Mouse (Mus musculus) intestine, embryonic 16.5 days (tissue): ENCODE results near the gene Usp48. TPM values are rescaled to one million over a fixed set of nuclear protein-coding genes. Genes with fewer than 3 reads are reported as not detected.

Source experiments
- ATAC-seq: fragments of 200-750 bp; cut with Nextera tagmentation; 2 replicates; pipeline ENCODE4 v1.8.0; 2017; ENCODE audit warnings: moderate TSS enrichment, moderate library complexity
- H3K27ac ChIP-seq: fragments of 300-500 bp; sonication (generic); 2 replicates; pipeline ENCODE4 v1.5.1; 2014; ENCODE audit warnings: mild to moderate bottlenecking, low read length
- H3K27me3 ChIP-seq: fragments of 300-500 bp; sonication (generic); replicated peaks from 2 replicates; pipeline ENCODE4 v1.6.1; 2014; ENCODE audit warnings: low read length, control low read depth, mixed read lengths; ENCODE audit not compliant: control insufficient read depth, insufficient read depth
- H3K36me3 ChIP-seq: fragments of 300-500 bp; sonication (generic); 2 replicates; pipeline ENCODE4 v1.6.1; 2014; ENCODE audit warnings: low read length, control low read depth; ENCODE audit not compliant: control insufficient read depth, insufficient read depth
- H3K4me1 ChIP-seq: fragments of 300-500 bp; sonication (generic); 2 replicates; pipeline ENCODE4 v1.6.1; 2014; ENCODE audit warnings: low read length, control low read depth, mixed read lengths; ENCODE audit not compliant: control insufficient read depth, insufficient read depth
- H3K4me2 ChIP-seq: fragments of 300-500 bp; sonication (generic); 2 replicates; pipeline ENCODE4 v1.6.1; 2014; ENCODE audit warnings: low read depth, low read length, control low read depth
- H3K4me3 ChIP-seq: fragments of 300-500 bp; sonication (generic); 2 replicates; pipeline ENCODE4 v1.5.1; 2014; ENCODE audit warnings: mild to moderate bottlenecking, low read length
- H3K9ac ChIP-seq: fragments of 300-500 bp; sonication (generic); 2 replicates; pipeline ENCODE4 v1.6.1; 2014; ENCODE audit warnings: low read depth, low read length
- H3K9me3 ChIP-seq: fragments of 300-500 bp; sonication (generic); 2 replicates; pipeline ENCODE4 v1.6.1; 2016; ENCODE audit warnings: low read length, control low read depth; ENCODE audit not compliant: control insufficient read depth
- WGBS: fragments of 180-500 bp; shearing (Covaris S2); extraction: QIAGEN DNeasy Blood & Tissue Kit; methylation state at CpG from one replicate; pipeline ENCODE4 v1.1.7; 2014; 5-methylcytosine and 5-hydroxymethylcytosine counted together
- polyA plus RNA-seq: library from polyadenylated mRNA; unstranded; fragments of >200 nt; fragmentation: Nextera tagmentation; extraction: Ambion mirVana; gene quantifications from 2 replicates; pipeline ENCODE4 v1.2.1, GENCODE M21; 2015

Usp48 gene
- polyA plus RNA-seq, 1 experiment from 2014 or later: 48.3 TPM

DNA sequence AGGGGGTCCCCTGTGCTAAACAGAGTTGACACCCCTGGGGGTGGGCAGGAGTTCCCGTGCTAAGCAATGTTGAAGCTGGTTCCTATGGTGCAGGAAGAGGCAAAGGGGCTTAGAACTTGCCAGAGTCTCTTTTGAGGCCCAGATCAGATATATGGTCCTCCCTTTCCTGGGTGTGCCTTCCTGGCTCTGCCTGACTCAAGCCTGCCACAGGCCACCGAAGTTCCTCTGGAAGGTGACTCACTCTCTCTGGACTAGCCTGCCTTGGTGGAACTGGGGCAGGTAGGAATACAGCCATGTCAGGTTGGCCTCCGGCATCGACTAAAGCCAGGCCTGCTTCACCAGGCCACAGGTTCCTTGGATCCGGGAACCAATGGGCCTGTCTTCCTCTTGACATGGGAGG is 109.5 kb downstream of the Usp48 start:
- Histone ChIP-seq H3K36me3 (no peaks in the 10 kb centered on the region), H3K4me2 (no peak overlapping the region), H3K9me3 (no peaks in the 10 kb centered on the region), H3K27me3 (no peaks in the 10 kb centered on the region), H3K4me1 (peaks cover 47% of the 10 kb centered on the region), H3K9ac (no peak overlapping the region), H3K4me3 (no peak overlapping the region), H3K27ac (no peak overlapping the region)
- no peak for ATAC-seq
- 81% methylated on average over 5 of the region's 5 CpGs for WGBS

- no peaks in the 10 kb centered on the region for H3K36me3 ChIP-seq
- H3K27me3 ChIP-seq: no peaks in the 10 kb centered on the region
- WGBS: 71% methylated on average over 2 of the region's 2 CpGs
- no peak overlapping the region for H3K9ac ChIP-seq
- H3K4me1 ChIP-seq: peaks cover 37% of the 10 kb centered on the region
- H3K27ac ChIP-seq: no peak overlapping the region
- H3K4me2 ChIP-seq: no peak overlapping the region
- no peaks in the 10 kb centered on the region for H3K9me3 ChIP-seq
- H3K4me3 ChIP-seq: no peak overlapping the region
- ATAC-seq: no peak
Observed at GRCm38 (mm10) chr4:137704561-137704960, 111.0 kb downstream of the Usp48 start.

DNA sequence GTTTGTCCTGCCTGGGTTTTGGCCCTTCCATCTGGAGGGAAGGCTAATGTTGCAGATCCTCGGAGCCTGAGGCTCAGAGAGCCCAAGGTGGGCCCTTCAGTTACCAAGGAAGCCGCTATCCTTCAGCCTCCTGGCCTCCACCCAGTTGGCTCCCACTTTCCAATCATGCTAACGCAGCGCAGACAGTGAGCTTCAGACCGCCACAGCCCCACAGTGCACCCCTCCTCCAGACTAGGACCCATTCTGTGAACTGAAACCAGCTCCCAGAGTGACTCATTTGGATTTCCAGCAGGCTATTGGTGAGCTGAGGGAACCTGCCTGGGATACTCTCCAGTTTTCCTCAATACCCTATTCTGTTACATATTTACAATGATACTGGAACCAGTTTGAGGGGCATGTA is 111.8 kb downstream of the Usp48 start:
- peak overlapping the region; percentile 3 for H3K27ac ChIP-seq
- WGBS: 63% methylated on average over 5 of the region's 5 CpGs

DNA sequence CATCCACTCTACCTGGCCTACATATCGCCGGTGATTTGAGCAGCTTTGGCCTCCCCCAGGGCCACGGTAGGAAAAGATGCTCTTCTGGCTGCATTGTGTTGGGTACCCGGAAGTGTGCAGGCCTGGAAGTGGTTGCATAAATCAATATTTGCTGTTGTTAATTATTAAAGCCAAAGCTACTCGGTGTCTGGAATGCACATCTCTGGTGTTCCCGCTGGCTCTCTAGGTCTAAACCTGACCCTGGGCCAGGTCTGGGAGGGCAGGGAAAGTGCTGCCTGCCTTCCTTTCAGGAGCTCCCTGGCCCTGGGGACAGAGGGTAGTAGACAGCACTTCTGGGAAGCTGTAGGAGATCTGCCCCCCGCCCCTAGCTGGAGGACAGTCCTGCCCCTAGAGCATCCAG is 113.0 kb downstream of the Usp48 start:
- WGBS: 48% methylated on average over 7 of the region's 7 CpGs
- ATAC-seq: peak; percentile 35
- Histone ChIP-seq H3K27ac (peak overlapping the region; percentile 80), H3K36me3 (no peaks in the 10 kb centered on the region), H3K9ac (peak overlapping the region; percentile 81; the same call in 1 of the 2 replicates), H3K4me1 (peaks cover 25% of the 10 kb centered on the region), H3K9me3 (no peaks in the 10 kb centered on the region), H3K4me3 (peak overlapping the region; percentile 66), H3K27me3 (no peaks in the 10 kb centered on the region), H3K4me2 (peak overlapping the region; percentile 93)

More for the DNA sequence above, 111.8 kb downstream of the Usp48 start:
- no peak for ATAC-seq
- H3K36me3 ChIP-seq: no peaks in the 10 kb centered on the region
- no peak overlapping the region for H3K4me3 ChIP-seq
- no peaks in the 10 kb centered on the region for H3K9me3 ChIP-seq
- H3K27me3 ChIP-seq: no peaks in the 10 kb centered on the region
- peaks cover 32% of the 10 kb centered on the region for H3K4me1 ChIP-seq
- no peak overlapping the region for H3K4me2 ChIP-seq
- 0 out of 2 replicates have a peak overlapping the region, but pooled peaks have one; percentile 27 for H3K9ac ChIP-seq

DNA sequence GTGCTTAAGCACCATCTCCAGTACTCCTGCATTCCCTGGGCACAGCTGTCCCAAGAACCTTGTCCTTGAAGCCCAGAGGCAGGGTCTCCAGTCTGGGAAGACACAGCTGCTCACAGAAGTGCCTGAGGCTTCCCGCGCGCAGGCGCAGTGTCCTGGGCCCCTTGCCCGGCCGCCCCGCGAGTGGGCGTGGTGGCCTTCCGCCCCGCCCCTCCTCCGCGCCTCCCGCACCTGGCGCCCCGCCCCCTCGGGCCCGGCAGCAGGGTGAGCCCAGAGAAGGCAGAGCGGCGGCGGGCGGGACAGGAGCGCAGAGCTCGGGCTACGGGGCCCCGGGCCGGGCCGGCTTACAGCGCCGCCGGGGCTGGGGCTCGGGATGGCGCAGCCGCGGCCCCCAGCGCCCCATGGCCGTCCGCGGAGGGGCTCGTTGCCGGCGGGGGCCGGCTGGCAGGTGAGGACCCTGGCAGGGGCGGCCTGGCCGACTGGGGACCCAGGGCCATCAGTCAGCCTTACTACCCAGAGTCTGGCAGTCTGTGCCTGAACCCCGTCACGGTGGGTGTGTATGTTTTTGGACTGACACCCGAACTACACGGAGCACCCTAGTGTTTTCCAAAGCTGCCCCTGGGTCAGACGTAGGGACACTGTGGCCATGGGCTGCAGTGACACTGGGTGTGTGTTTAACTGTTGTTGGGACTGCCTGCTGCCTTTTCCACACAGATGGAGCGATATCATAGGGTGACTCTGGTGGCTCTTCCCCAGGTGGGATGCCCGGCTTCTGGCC is 113.8 kb downstream of the Usp48 start:
- H3K27ac ChIP-seq: peak overlapping the region; percentile 80
- H3K9me3 ChIP-seq: no peaks in the 10 kb centered on the region
- peaks cover 24% of the 10 kb centered on the region for H3K4me1 ChIP-seq
- peak; percentile 83 for ATAC-seq
- H3K36me3 ChIP-seq: no peaks in the 10 kb centered on the region
- H3K4me2 ChIP-seq: peak overlapping the region; percentile 93
- H3K9ac ChIP-seq: peak overlapping the region; percentile 81
- peak overlapping the region; percentile 66 for H3K4me3 ChIP-seq
- WGBS: 4% methylated on average over 52 of the region's 52 CpGs
- no peaks in the 10 kb centered on the region for H3K27me3 ChIP-seq

Other genes with a start within 250 kb of the Usp48 start
- 671 and 691 TPM in 2 replicates for gene Cdc42, start 236.0 kb upstream of the Usp48 start, polyA plus RNA-seq
- 0.26 and 0.31 TPM in 2 replicates for gene Cela3a, start 184.0 kb upstream of the Usp48 start, polyA plus RNA-seq
- 237 and 402 TPM in 2 replicates for gene Cela3b, start 163.2 kb upstream of the Usp48 start, polyA plus RNA-seq
- not detected in 2 replicates for gene 1700013G24Rik, start 140.5 kb upstream of the Usp48 start, polyA plus RNA-seq
- 24.5 TPM in 2 replicates for gene Hspg2, start 125.0 kb upstream of the Usp48 start, polyA plus RNA-seq
- not detected in 2 replicates for gene Ldlrad2, start 19.2 kb upstream of the Usp48 start, polyA plus RNA-seq
- gene Rap1gap, start 71.0 kb downstream of the Usp48 start, polyA plus RNA-seq: 26.9 and 30.9 TPM in 2 replicates
- 4.3 and 4.7 TPM in 2 replicates for gene Alpl, start 202.6 kb downstream of the Usp48 start, polyA plus RNA-seq